Mouse (Mus musculus) thymus, adult 2 months (tissue): ENCODE data around the gene Zc3h12b.

Experiments used
- CTCF ChIP-seq: fragments of 200-500 bp; IDR thresholded peaks from 2 replicates; pipeline ENCODE4 v1.5.1; 2012; ENCODE audit warnings: mild to moderate bottlenecking, control low read depth, low read length, moderate library complexity, borderline replicate concordance; ENCODE audit not compliant: control insufficient read depth, poor library complexity, insufficient read depth; ENCODE audit errors: extremely low read depth
- POLR2A ChIP-seq: fragments of 200-500 bp; IDR thresholded peaks from 2 replicates; pipeline ENCODE4 v1.6.1; 2012; ENCODE audit warnings: mild to moderate bottlenecking, low read length, control low read depth, moderate library complexity; ENCODE audit not compliant: control insufficient read depth, poor library complexity, insufficient read depth; ENCODE audit errors: extremely low read depth

GRCm38 (mm10) chrX:95969116-95969515 is 257.6 kb downstream of the Zc3h12b start:
- no peak for TF ChIP-seq CTCF
- no peak for TF ChIP-seq POLR2A
